Mouse (Mus musculus) limb, embryonic 14.5 days (tissue): Measurements from ENCODE around the gene Ptprn2. TPM values are rescaled to one million over a fixed set of nuclear protein-coding genes. Genes with fewer than 3 reads are reported as not detected.

Experiments
- ATAC-seq: fragments of 200-750 bp; cut with Nextera tagmentation; 2 replicates; pipeline ENCODE4 v1.8.0; 2017; ENCODE audit warnings: low read depth, moderate number of reproducible peaks, moderate TSS enrichment; ENCODE audit not compliant: low FRiP score
- DNase-seq: peaks from one replicate; pipeline ENCODE4 v3.0.0-alpha.2; 2015; ENCODE audit warnings: low spot score
- H3K27ac ChIP-seq: fragments of 300-500 bp; sonication (generic); replicated peaks from 2 replicates; pipeline ENCODE4 v1.5.1; 2014; ENCODE audit warnings: low read depth, mild to moderate bottlenecking, low read length, moderate library complexity, mixed read lengths
- H3K27me3 ChIP-seq: fragments of 300-500 bp; sonication (generic); 2 replicates; pipeline ENCODE4 v1.6.1; 2014; ENCODE audit warnings: low read length, mixed read lengths; ENCODE audit not compliant: control insufficient read depth, insufficient read depth
- H3K36me3 ChIP-seq: fragments of 300-500 bp; sonication (generic); 2 replicates; pipeline ENCODE4 v1.6.1; 2014; ENCODE audit warnings: mild to moderate bottlenecking, low read length, moderate library complexity, mixed read lengths; ENCODE audit not compliant: control insufficient read depth, insufficient read depth
- H3K4me1 ChIP-seq: fragments of 300-500 bp; sonication (generic); 2 replicates; pipeline ENCODE4 v1.6.1; 2014; ENCODE audit warnings: antibody characterized with exemption, low read length, mixed read lengths; ENCODE audit not compliant: control insufficient read depth, insufficient read depth
- H3K4me2 ChIP-seq: fragments of 300-500 bp; sonication (generic); replicated peaks from 2 replicates; pipeline ENCODE4 v1.6.1; 2014; ENCODE audit warnings: low read depth, mild to moderate bottlenecking, low read length, moderate library complexity; ENCODE audit not compliant: severe bottlenecking
- H3K4me3 ChIP-seq: fragments of 300-500 bp; sonication (generic); replicated peaks from 2 replicates; pipeline ENCODE4 v1.5.1; 2014; ENCODE audit warnings: low read length
- H3K9ac ChIP-seq: fragments of 300-500 bp; sonication (generic); 2 replicates; pipeline ENCODE4 v1.6.1; 2014; ENCODE audit warnings: mild to moderate bottlenecking, low read depth, low read length, moderate library complexity; ENCODE audit not compliant: severe bottlenecking
- H3K9me3 ChIP-seq: fragments of 300-500 bp; sonication (generic); 2 replicates; pipeline ENCODE4 v1.6.1; 2016; ENCODE audit warnings: low read length; ENCODE audit not compliant: control insufficient read depth
- POLR2A ChIP-seq: fragments of 200-500 bp; IDR thresholded peaks from 2 replicates; pipeline ENCODE4 v1.8.0; 2012; ENCODE audit warnings: inconsistent platforms, mild to moderate bottlenecking, moderate library complexity, borderline replicate concordance; ENCODE audit not compliant: insufficient read depth, insufficient read length; ENCODE audit errors: extremely low read depth
- WGBS: fragments of 180-500 bp; shearing (Covaris S2); extraction: QIAGEN DNeasy Blood & Tissue Kit; methylation state at CpG from one replicate; pipeline ENCODE4 v1.1.7; 2014; 5-methylcytosine and 5-hydroxymethylcytosine counted together
- polyA plus RNA-seq, 2 experiments: library from polyadenylated mRNA; depleted of rRNA in 1 of 2; stranded (reverse) in 1 of 2; unstranded in 1 of 2; fragments of >200 nt; fragmentation: Nextera tagmentation in 1 of 2; extraction: Ambion mirVana in 1 of 2; gene quantifications; 2 replicates each; pipeline versions ENCODE4 v1.2.1 to v1.2.3; 2012 to 2014

Gene Ptprn2
- polyA plus RNA-seq, 2 experiments: 0.08 to 0.65 TPM

DNA sequence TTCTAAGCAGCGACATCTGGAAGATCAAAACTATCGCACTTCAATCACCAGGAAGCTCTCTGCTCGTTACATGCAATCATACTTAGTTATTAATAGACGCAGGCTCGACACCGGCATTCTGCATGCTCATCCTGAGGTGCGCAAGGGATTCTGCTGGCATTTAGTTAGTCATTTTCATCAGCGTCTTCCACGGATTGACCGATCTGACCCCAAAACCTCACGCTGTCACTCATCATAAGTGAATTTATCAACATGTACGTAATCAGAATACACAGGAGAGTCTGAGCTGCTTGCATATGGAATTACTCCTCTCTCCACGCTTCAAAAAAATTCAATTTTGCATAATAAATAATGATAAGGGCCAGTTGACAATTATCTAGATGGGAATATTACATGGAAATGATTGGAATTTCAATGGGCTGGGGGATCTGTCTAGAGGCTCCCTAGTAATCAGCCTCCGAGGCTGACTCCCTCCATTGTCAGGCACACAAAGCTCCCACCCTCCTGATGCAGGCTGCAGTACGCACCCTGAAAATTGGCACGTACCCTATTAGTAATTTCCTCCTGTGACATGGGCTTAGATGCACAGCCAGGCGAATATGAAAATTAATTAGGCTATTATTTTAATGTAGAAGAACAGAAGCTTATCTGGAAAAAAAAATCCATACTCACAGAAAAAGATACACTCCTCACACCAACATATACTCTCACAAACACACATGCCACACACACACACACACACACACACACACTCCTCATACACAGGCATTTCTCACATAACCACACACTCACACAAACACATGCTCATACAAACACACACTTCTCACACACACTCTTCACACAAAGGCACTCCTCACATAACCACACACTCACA is 819.5 kb downstream of the Ptprn2 start:
- no peaks in the 10 kb centered on the region for H3K4me1 ChIP-seq
- ATAC-seq (no peak), DNase-seq (no peak)
- TF ChIP-seq POLR2A: no peak
- H3K27ac ChIP-seq: no peak overlapping the region
- no peak overlapping the region for H3K9ac ChIP-seq
- 80% methylated on average over 17 of the region's 17 CpGs for WGBS
- H3K36me3 ChIP-seq: no peaks in the 10 kb centered on the region
- no peaks in the 10 kb centered on the region for H3K27me3 ChIP-seq
- H3K9me3 ChIP-seq: no peaks in the 10 kb centered on the region
- no peak overlapping the region for H3K4me3 ChIP-seq
- no peak overlapping the region for H3K4me2 ChIP-seq

DNA sequence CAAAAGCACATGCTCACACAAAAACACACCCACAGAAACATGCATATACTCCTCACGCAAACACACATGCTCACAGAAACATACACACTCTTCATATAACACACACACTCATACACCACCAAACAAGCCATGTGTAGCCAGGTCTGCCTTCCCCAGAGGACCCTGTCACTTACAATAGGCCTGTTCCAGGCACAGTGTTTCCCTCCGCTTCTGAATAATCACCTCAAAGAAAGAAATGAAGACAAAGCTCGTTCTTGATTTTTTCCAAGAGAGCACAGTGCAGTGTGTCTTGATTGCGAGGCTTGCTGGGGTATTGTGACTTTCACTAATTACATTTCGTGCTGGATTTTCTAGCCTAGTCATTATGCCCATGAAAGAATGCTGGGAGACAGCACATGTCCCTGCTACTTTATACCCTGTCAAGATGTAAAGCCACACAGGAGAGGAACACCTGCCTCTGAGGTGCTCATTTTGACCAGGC is 820.1 kb downstream of the Ptprn2 start:
- no peaks in the 10 kb centered on the region for H3K4me1 ChIP-seq
- no peaks in the 10 kb centered on the region for H3K36me3 ChIP-seq
- H3K4me2 ChIP-seq: no peak overlapping the region
- H3K9ac ChIP-seq: no peak overlapping the region
- no peak overlapping the region for H3K4me3 ChIP-seq
- 78% methylated on average over 5 of the region's 5 CpGs for WGBS
- ATAC-seq (no peak), DNase-seq (no peak)
- no peak for TF ChIP-seq POLR2A
- H3K27me3 ChIP-seq: no peaks in the 10 kb centered on the region
- H3K9me3 ChIP-seq: no peaks in the 10 kb centered on the region
- H3K27ac ChIP-seq: no peak overlapping the region

DNA sequence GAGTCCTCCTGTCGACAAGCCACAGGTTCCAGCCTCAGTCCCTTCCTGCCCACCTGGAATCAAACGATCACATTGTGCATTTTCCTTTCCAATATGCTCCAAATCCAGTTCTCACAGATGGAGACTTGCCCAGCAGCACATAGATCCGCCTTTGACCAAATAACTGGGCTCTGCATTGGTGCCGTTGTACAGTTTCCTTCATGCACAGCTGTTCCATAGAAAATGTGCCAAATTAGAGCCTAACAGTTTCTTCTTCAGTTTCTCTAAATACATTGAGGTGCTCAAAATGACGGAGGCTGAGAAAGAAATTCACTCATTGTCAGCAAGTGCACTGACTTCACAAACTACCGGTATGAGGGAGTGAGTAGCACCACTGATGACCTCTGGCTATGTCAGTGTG is 826.6 kb downstream of the Ptprn2 start:
- H3K9me3 ChIP-seq: 0 out of 2 replicates have a peak, but pooled peaks cover 2% of the 10 kb centered on the region
- 72% methylated on average over 6 of the region's 6 CpGs for WGBS
- no peak overlapping the region for H3K4me3 ChIP-seq
- no peaks in the 10 kb centered on the region for H3K36me3 ChIP-seq
- H3K27ac ChIP-seq: no peak overlapping the region
- no peak overlapping the region for H3K9ac ChIP-seq
- H3K4me1 ChIP-seq: no peaks in the 10 kb centered on the region
- no peak for TF ChIP-seq POLR2A
- H3K4me2 ChIP-seq: no peak overlapping the region
- no peak for ATAC-seq
- DNase-seq: no peak
- H3K27me3 ChIP-seq: no peaks in the 10 kb centered on the region

DNA sequence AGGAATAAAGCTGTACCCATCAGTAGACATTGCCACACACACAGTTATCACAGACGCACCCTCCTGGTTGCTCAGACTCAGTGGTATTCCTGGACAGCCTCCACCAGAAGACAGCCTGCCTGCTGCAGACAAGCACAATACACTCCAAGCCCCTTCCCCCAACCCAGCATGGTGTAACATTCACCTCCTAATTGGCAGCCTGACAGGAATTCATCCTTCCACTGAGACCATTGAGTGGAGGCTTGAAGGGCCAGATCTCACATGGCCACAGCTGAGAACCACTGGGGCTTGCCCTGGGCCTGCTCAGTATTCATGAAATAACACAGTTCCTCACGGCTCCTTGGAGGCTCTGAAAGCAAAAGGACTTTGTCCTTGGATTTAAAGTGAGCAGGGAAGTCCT is 829.5 kb downstream of the Ptprn2 start:
- H3K4me1 ChIP-seq: no peaks in the 10 kb centered on the region
- 67% methylated on average over 2 of the region's 2 CpGs for WGBS
- no peaks in the 10 kb centered on the region for H3K27me3 ChIP-seq
- ATAC-seq (peak; percentile 41), DNase-seq (no peak)
- no peak overlapping the region for H3K4me3 ChIP-seq
- 0 out of 2 replicates have a peak, but pooled peaks cover 8% of the 10 kb centered on the region for H3K9me3 ChIP-seq
- no peak overlapping the region for H3K9ac ChIP-seq
- no peak overlapping the region for H3K4me2 ChIP-seq
- TF ChIP-seq POLR2A: no peak
- H3K36me3 ChIP-seq: no peaks in the 10 kb centered on the region
- H3K27ac ChIP-seq: no peak overlapping the region

DNA sequence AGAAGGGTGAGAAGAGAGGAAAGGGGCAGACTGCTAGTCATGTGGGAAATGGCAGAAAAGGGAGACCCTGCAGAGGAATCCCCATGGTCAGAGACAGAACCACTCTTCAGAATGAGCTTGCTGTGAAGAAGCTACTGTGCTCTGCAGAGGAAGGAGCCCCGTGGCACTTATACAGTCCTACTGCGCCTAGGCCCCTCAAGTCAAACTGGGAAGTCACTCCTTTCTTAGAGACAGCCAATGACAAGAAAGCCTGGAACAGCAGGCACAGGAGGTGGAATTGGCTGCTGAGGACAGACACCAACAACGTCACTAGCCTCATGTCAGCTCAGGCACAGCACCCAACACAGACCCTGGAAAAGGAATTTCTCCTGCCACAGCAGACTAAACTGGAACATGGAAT is 830.1 kb downstream of the Ptprn2 start:
- 82% methylated on average over 3 of the region's 3 CpGs for WGBS
- TF ChIP-seq POLR2A: no peak
- Histone ChIP-seq H3K36me3 (no peaks in the 10 kb centered on the region), H3K4me2 (no peak overlapping the region), H3K27me3 (no peaks in the 10 kb centered on the region), H3K9ac (no peak overlapping the region), H3K4me3 (no peak overlapping the region), H3K4me1 (no peaks in the 10 kb centered on the region), H3K9me3 (0 out of 2 replicates have a peak, but pooled peaks cover 8% of the 10 kb centered on the region), H3K27ac (no peak overlapping the region)
- DNase-seq (no peak), ATAC-seq (no peak)
